8 mouse cellular contexts compared by ENCODE assay signal in the genomic region with DNA sequence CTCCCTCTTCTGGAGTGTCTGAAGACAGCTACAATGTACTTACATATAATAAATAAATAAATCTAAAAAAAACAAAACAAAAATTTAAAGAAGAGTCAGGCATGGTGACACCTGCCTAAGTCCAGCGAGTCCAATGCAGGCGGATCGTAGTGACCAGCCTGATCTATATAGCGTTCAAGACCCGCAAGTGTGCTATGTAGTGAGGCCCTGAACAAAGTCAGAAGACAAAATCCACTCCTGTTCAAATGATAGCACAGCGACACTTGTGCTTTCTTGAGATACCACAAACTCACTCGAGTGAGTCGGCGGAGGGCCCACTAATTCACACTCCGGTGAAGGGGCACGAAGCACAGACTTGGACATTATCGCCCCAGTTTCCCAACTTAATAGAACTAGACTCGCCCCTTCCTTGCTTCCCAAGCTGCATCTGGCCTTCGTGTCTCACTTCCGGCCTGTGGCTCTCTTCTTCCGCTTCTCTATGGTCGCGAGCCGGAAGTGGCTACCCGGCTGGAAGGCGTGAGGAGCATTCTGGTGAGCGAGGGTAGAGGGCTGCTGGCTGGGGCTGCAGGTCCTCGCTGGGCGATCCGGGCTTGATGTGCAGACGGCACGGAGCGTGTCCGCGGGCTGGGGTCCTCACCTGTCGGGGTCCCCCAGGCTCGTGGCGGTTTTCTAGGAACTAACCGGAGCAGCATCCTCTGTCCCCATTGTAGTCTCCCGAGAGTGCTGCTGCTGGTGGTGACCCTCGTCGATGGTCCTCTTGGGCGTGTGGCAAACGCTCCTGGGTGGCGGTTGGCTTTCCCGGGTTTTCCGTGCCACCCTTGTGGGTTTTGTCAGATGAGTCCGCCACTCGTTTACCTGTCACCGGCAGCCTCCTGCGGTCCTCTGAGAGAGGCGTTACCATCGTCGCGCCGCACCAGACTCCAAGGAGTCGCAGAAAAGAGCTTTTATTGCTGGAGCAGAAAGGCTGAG. TPM values are rescaled to one million over a fixed set of nuclear protein-coding genes. Genes with fewer than 3 reads are reported as not detected.
DNase-seq lines count a peak whose midpoint lies in the region; ATAC-seq and TF ChIP-seq lines count a peak whose summit lies in the region.

Gene Thoc5 (plus strand): TSS at position 473 of the 969 bp plus-strand sequence.

- DNase-seq in MEL (ENCODE audit: low read depth, low spot score) = peak; percentile 96
- peak; percentile 83 for DNase-seq in cerebellum, adult 2 months
- DNase-seq in forelimb bud, embryonic 11.5 days (ENCODE audit: low read depth, low spot score) = peak; percentile 86
- DNase-seq in layer of hippocampus, adult 9-10 months (ENCODE audit: low spot score) = peak; percentile 50
- peak; percentile 61 for DNase-seq in ovary, postnatal 10 days (ENCODE audit: low spot score)
- DNase-seq in thymus, postnatal 10 days (ENCODE audit: low spot score in 2 of 2) = peak; percentile 64 to 71

- H3K27me3 ChIP-seq in MEL (ENCODE audit: control insufficient read depth in 1 of 2, insufficient read depth in 2 of 2, low read length in 2 of 2) = no peaks in the 10 kb centered on the region
- H3K27me3 ChIP-seq in cerebellum, adult 2 months (ENCODE audit: control insufficient read depth, insufficient read depth, low read length) = no peaks in the 10 kb centered on the region
- H3K27me3 ChIP-seq in lung, embryonic 16.5 days (ENCODE audit: control insufficient read depth, insufficient read depth, low read depth, low read length) = no peaks in the 10 kb centered on the region

- H3K79me2 ChIP-seq in MEL (ENCODE audit: control insufficient read depth, insufficient read depth, low read length, poor library complexity) = peaks cover 24% of the 10 kb centered on the region

- H3K27ac ChIP-seq in MEL (ENCODE audit: control insufficient read depth, low read depth, low read length) = peak within 1 kb of the TSS; percentile 97
- 0 out of 2 replicates have a peak within 1 kb of the TSS, but pooled peaks have one; percentile 18 for H3K27ac ChIP-seq in cerebellum, adult 2 months (ENCODE audit: insufficient read depth, low read length)
- peak within 1 kb of the TSS; percentile 64 for H3K27ac ChIP-seq in lung, embryonic 16.5 days (ENCODE audit: low read length)

- no peak for TF ChIP-seq CTCF in MEL (IDR thresholded peaks at IDR 0.05 in 2 of 3, conservative IDR thresholded peaks at IDR 0.05 in 1 of 3; ENCODE audit: control insufficient read depth in 1 of 3, insufficient read depth in 1 of 3, low read depth in 2 of 3, low read length in 3 of 3, poor library complexity in 1 of 3, severe bottlenecking in 1 of 3)
- TF ChIP-seq CTCF in cerebellum, adult 2 months (IDR thresholded peaks at IDR 0.05; ENCODE audit: borderline replicate concordance, insufficient read depth, low read depth, low read length) = no peak

- peak within 1 kb of the TSS; percentile 98 for H3K9ac ChIP-seq in MEL (ENCODE audit: control insufficient read depth, low read depth, low read length, poor library complexity, severe bottlenecking)
- peak within 1 kb of the TSS; percentile 83 for H3K9ac ChIP-seq in lung, embryonic 16.5 days (ENCODE audit: low read length)

- no peak for TF ChIP-seq RAD21 in MEL (IDR thresholded peaks at IDR 0.05; ENCODE audit: low read depth, low read length)

- WGBS in cerebellum, adult 2 months = 2% methylated on average over 52 of the region's 52 CpGs
- WGBS in lung, embryonic 16.5 days = 2% methylated on average over 52 of the region's 52 CpGs

- no peaks in the 10 kb centered on the region for H3K9me3 ChIP-seq in MEL (replicated peaks; ENCODE audit: insufficient read depth, low read length)
- H3K9me3 ChIP-seq in lung, embryonic 16.5 days (ENCODE audit: control insufficient read depth, low read length) = no peaks in the 10 kb centered on the region

- peaks cover 0 to 7% of the 10 kb centered on the region in 2 experiments; a peak in 3 of 4 replicates for H3K36me3 ChIP-seq in MEL (ENCODE audit: control insufficient read depth in 1 of 2, insufficient read depth in 2 of 2, low read length in 2 of 2)
- peaks cover 5% of the 10 kb centered on the region for H3K36me3 ChIP-seq in lung, embryonic 16.5 days (ENCODE audit: control insufficient read depth, insufficient read depth, low read length)

- H3K4me1 ChIP-seq in MEL (ENCODE audit: control insufficient read depth in 1 of 2, insufficient read depth in 2 of 2, low read length in 2 of 2) = peaks cover 2 to 4% of the 10 kb centered on the region in 2 experiments; a peak in 2 of 4 replicates
- H3K4me1 ChIP-seq in cerebellum, adult 2 months (ENCODE audit: control insufficient read depth, insufficient read depth, low read length) = no peaks in the 10 kb centered on the region
- peaks cover 7% of the 10 kb centered on the region for H3K4me1 ChIP-seq in lung, embryonic 16.5 days (replicated peaks; ENCODE audit: control insufficient read depth, insufficient read depth, low read length)

- ATAC-seq in hematopoietic stem cell, adult 5-6 weeks (replicated peaks in 1 of 2; ENCODE audit: insufficient read depth in 1 of 2, low FRiP score in 2 of 2, low TSS enrichment in 1 of 2, low read depth in 1 of 2, poor library complexity in 2 of 2, severe bottlenecking in 2 of 2) = peak; percentile 94
- ATAC-seq in lung, embryonic 16.5 days (ENCODE audit: low read depth) = peak; percentile 93

- H3K4me2 ChIP-seq in lung, embryonic 16.5 days (ENCODE audit: low read depth, low read length) = peak within 1 kb of the TSS; percentile 94

- TF ChIP-seq POLR2A in MEL (IDR thresholded peaks at IDR 0.05; ENCODE audit: control insufficient read depth in 1 of 2, insufficient read depth in 1 of 2, low read depth in 1 of 2, low read length in 2 of 2, poor library complexity in 1 of 2) = peak; percentile 94 to 99
- peak; percentile 80 for TF ChIP-seq POLR2A in cerebellum, adult 2 months (IDR thresholded peaks at IDR 0.05; ENCODE audit: borderline replicate concordance, insufficient read depth, low read length)

- TF ChIP-seq EP300 in MEL (IDR thresholded peaks at IDR 0.05; ENCODE audit: low read depth in 1 of 2, low read length in 2 of 2) = peak in 1 of 2 experiments; percentile 4; a peak in 1 of 4 replicates

- H3K4me3 ChIP-seq in MEL (ENCODE audit: control insufficient read depth in 1 of 2, insufficient read depth in 1 of 2, low read depth in 2 of 2, low read length in 2 of 2) = peak within 1 kb of the TSS; percentile 61 to 89
- H3K4me3 ChIP-seq in cerebellum, adult 2 months (replicated peaks; ENCODE audit: insufficient read depth, low read depth, low read length) = peak within 1 kb of the TSS; percentile 88
- peak within 1 kb of the TSS; percentile 92 for H3K4me3 ChIP-seq in lung, embryonic 16.5 days (ENCODE audit: low read length)

TF ChIP-seq in MEL, 35 proteins besides CTCF, POLR2A, EP300 and RAD21 (continues in another document):
- TF ChIP-seq MEF2A (IDR thresholded peaks at IDR 0.05; ENCODE audit: extremely low read depth, insufficient replicate concordance, low read depth, low read length, poor library complexity, severe bottlenecking) (no peak), SMC3 (IDR thresholded peaks at IDR 0.05; ENCODE audit: low read depth, low read length) (no peak), POLR2AphosphoS5 (IDR thresholded peaks at IDR 0.05; ENCODE audit: borderline replicate concordance, low read depth, low read length) (no peak), ZKSCAN1 (IDR thresholded peaks at IDR 0.05; ENCODE audit: low read depth, low read length) (0 out of 2 replicates have a peak, but pooled peaks have one; percentile 13), CHD1 (IDR thresholded peaks at IDR 0.05; ENCODE audit: low read depth, low read length) (no peak), JUND (IDR thresholded peaks at IDR 0.05; ENCODE audit: low read depth, low read length) (0 out of 2 replicates have a peak, but pooled peaks have one; percentile 13), ZC3H11A (IDR thresholded peaks at IDR 0.05; ENCODE audit: low read depth, low read length) (no peak), RCOR1 (IDR thresholded peaks at IDR 0.05; ENCODE audit: low read depth, low read length) (0 out of 2 replicates have a peak, but pooled peaks have one; percentile 46), TCF12 (IDR thresholded peaks at IDR 0.05; ENCODE audit: low read depth, low read length) (peak; percentile 70), KAT2A (conservative IDR thresholded peaks at IDR 0.05; ENCODE audit: low read depth, low read length) (peak; percentile 75), ELF1 (IDR thresholded peaks at IDR 0.05; ENCODE audit: low read depth, low read length) (peak; percentile 99), UBTF (IDR thresholded peaks at IDR 0.05; ENCODE audit: borderline replicate concordance, insufficient read depth, low read depth, low read length) (0 out of 2 replicates have a peak, but pooled peaks have one; percentile 54), USF2 (IDR thresholded peaks at IDR 0.05; ENCODE audit: borderline replicate concordance in 1 of 2, insufficient read depth in 1 of 2, low read depth in 1 of 2, low read length in 2 of 2) (no peak), GATA1 (IDR thresholded peaks at IDR 0.05; ENCODE audit: low read depth, low read length) (no peak), MAZ (IDR thresholded peaks at IDR 0.05; ENCODE audit: low read depth, low read length) (no peak), GABPA (IDR thresholded peaks at IDR 0.05; ENCODE audit: low read depth, low read length) (no peak), CHD2 (IDR thresholded peaks at IDR 0.05; ENCODE audit: low read length) (no peak), NRF1 (IDR thresholded peaks at IDR 0.05; ENCODE audit: insufficient read depth, low read depth, low read length, poor library complexity, severe bottlenecking) (0 out of 2 replicates have a peak, but pooled peaks have one; percentile 2), SIN3A (IDR thresholded peaks at IDR 0.05; ENCODE audit: low read length) (peak; percentile 98), MAX (IDR thresholded peaks at IDR 0.05; ENCODE audit: low read length) (peak; percentile 87; the same call in 1 of the 2 replicates), MYC (IDR thresholded peaks at IDR 0.05; ENCODE audit: low read depth, low read length) (no peak; the same call in 1 of the 2 replicates), ZNF384 (IDR thresholded peaks at IDR 0.05; ENCODE audit: low read depth, low read length) (no peak), MAFK (IDR thresholded peaks at IDR 0.05; ENCODE audit: borderline replicate concordance, low read depth, low read length) (no peak), ETS1 (IDR thresholded peaks at IDR 0.05; ENCODE audit: low read depth, low read length) (0 out of 2 replicates have a peak, but pooled peaks have one; percentile 28), BHLHE40 (IDR thresholded peaks at IDR 0.05; ENCODE audit: borderline replicate concordance, low read depth, low read length) (no peak)

RNA-seq across cellular contexts. Expression of gene Thoc5, which starts in this region (rescaled TPM):
- 75.3 and 80.4 TPM in 2 replicates for total RNA-seq in MEL (2012; rRNA removed)
- polyA plus RNA-seq in MEL (2012; ENCODE audit: insufficient read depth in 1 of 2, insufficient read length in 2 of 2, low read depth in 1 of 2, low replicate concordance in 2 of 2, missing spikeins in 1 of 2) = 10 to 100 TPM; 69.1 to 72.0 TPM
- polyA plus RNA-seq in cerebellum, adult 2 months (2012; rRNA removed) = 49.6 and 56.8 TPM in 2 replicates
- total RNA-seq in hematopoietic stem cell, adult 5-6 weeks (2017) = 43.1 and 49.8 TPM in 2 replicates
- 29.6 and 30.7 TPM in 2 replicates for polyA plus RNA-seq in lung, embryonic 16.5 days (2015; fragmentation: Nextera tagmentation; extraction: Ambion mirVana)

Comparison
In these comparisons a context has a peak if more than half of its experiments do, and no peak if none do; other contexts are left out.
1. Peak in every context shown above with its lines: DNase-seq, ATAC-seq, H3K4me3 ChIP-seq and H3K27ac ChIP-seq.
2. H3K27ac ChIP-seq: peak in every context shown above with its lines; median percentile 97 in MEL; 64 in lung, embryonic 16.5 days; 18 in cerebellum, adult 2 months.